Mouse (Mus musculus) common myeloid progenitor, adult 5-6 weeks (primary cell): ENCODE measurements around the gene Slc48a1. TPM values are rescaled to one million over a fixed set of nuclear protein-coding genes. Genes with fewer than 3 reads are reported as not detected.
A peak's percentile ranks its signal among the peaks of the same experiment; 100 is the strongest.

Experiments used
- ATAC-seq: replicated peaks from 2 replicates; pipeline ENCODE4 v1.8.0; 2016; ENCODE audit warnings: low read depth, mild to moderate bottlenecking, moderate TSS enrichment, inconsistent platforms; ENCODE audit not compliant: poor library complexity, severe bottlenecking
- total RNA-seq: library from RNA; stranded (forward); fragments of 200-1000, 187-1606 nt; gene quantifications from 2 replicates; pipeline ENCODE4 v1.2.3, GENCODE M21; 2017

The Slc48a1 gene
- 55.3 and 57.2 TPM in 2 replicates for total RNA-seq

DNA sequence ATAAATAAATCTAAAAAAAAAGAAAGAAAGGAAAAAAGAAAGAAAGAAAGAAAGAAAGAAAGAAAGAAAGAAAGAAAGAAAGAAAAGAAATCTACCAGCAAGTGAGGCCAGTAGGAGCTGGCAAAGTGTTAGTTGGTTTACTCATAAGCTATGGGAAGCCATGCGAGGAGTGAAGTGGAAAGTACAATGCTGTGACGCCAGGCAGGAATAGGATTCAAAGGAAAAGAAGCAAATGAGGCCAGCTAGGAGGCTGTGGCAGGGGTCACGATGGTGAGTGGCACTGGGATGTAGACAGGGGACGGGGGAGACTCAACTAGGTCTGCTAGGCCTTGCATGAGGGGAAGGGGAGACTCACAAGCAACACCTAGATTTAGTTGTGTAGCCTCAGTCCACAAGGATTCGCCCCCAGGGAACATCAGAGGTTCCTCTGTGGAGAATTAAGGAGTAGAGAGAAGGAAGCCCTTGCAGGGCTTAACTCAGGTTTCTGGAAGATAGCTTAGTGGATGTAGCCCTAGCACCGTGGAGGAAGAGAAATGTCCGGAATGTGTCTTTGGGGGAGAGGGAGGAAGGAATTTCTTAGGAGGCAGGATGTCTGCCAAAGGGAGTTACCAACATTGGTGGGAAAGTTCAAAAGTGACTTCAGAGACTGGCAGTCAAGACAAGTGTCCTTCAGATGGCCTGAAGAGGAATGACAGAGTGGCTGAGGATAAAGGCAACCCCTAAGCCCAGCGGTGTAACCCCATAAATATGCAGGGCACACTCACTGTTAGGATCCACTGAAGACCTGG, at the start of gene Slc48a1:
Slc48a1 (plus strand) TSS at position 210 of the 788 bp plus-strand sequence.
- ATAC-seq, result no peak

DNA sequence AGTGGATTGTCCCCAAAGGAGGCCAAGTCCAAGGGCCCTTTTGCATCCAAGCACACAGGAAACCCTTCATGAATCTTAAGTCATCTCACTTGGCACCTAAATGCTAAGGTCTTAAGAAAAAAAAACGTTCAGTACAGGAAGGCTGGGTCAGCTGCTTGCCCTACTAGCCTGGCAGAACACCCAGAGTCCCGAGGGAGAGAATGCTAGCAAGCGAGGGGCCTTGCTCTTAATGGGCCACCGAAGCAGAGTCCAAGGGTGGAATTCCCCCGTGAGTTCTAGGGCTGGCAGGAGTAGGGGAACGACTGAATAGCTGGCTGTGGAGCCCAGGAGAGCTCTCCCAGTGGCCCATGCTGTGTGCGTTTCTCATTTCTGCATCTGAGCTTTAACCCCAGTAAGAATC, 49.5 kb upstream of the Slc48a1 start:
- ATAC-seq, result no peak

DNA sequence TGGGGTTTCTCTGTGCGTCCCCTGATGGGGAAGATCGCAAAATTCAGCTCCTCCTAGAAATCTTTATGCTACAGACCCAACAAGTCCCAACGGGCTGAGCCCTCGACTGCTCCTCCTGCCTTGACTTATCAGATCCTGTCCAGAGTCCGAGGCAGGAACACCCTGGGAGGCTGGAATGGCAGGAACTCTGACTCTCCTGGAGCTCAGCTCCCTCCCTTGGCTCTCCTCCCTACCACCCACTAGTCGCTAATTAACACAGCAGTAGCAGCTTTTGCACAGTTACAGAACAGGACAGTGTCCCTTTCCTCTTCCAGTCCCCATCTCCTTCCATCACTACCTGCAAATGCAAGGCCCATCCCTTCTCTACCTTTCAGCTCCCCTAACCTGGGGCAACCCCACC, 48.0 kb upstream of the Slc48a1 start:
- no peak for ATAC-seq

DNA sequence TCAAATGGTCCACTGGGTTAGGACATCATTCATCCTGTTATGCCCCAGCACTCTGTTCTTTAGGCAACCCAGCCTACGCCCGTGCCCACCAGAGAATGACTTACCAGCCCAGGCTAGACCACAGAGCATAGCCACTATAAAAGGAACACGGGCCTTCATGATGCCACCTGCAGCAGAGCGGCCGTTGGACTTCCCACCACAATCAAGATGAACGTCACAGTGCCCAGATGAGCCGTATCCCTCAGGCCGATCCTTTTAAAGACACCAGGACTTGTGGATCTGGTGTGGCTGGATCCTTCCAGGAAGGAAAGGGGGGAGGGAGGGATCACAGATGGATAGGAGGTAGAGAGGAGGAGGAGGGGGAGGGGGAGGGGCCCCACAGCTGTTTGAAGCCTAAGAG, 47.2 kb upstream of the Slc48a1 start, which contains the start of gene Endou:
Endou (minus strand) TSS at position 229 of the 400 bp plus-strand sequence.
- ATAC-seq, result no peak

DNA sequence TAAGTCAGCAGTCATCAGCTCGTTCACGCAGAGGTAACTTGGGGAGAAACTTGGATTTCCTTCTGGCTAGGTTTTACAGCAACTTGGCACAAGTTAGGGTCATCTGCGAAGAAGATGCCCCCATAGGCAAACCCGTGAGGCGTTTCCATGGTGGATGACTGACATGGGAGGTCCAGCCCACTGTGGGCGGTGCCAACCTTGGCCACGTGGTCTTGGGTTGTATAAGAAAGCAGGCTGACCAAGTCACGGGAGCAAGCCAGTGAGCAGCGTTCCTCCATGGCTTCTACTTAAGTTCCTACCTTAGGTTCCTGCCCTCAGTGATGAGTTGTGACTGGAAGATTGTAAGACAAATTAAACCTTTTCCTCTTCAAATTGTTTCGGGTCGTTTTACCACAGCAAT, 46.3 kb upstream of the Slc48a1 start:
- no peak for ATAC-seq

DNA sequence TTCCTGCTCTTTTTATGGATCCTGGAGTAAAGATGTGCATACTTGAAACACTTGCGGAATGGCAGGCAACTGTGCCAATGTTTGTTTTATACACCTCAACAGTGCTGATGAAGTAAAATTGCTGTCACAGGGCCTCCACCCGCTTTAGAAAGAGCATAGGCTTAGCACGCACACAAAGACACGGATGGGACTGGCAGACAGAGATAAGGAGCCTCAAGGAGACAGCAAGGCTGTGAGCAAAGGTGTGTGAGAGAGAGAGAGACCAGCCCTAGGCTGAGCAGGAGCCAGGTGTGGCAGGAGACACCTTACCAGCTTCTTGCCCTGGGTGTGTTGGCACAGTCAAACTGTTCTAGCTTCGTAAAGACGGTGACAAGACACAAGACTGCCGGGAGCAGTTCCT, 39.4 kb upstream of the Slc48a1 start:
- ATAC-seq, result no peak; the same call in 1 of the 2 replicates

DNA sequence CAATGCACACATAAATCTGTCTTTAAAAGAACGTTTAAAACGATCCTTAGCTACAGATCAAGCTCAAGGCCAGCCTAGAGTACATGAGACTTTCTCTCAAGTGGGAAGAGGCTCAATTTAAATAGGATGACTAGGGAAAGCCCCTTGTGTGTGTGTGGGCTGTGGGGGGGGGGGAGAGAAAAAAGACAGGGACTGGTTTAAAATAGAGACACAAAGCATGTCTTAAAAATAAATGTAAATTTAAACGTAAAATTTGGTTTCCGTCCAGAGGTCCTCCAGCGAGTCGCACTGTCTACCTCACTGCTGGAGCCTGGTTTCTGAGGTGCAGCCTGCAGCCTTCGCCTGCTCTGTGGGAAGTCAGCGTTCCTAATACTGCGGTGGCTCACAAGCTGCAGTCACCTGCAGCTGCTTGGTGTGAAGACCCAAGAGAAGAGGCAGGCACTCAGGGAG, 38.0 kb upstream of the Slc48a1 start:
- no peak for ATAC-seq

DNA sequence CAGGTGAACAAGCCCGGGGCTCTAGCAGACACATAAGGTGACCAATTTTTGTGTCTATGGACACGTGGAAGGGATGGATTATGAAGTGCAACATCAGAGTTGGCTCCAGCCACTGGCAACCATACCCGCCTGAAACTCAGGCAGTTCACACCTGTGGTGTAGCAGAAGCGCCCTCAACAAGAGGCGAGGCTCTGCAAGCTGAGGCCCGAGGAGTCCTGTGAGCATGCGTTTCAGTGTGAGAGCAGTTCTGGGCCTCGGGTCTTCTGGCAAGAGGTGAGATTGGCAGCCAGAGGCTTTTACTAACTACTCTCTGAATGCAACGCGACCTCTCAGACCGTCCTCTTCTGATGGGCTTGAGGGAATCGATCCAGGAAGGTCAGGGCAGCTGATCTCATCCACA, 36.7 kb upstream of the Slc48a1 start:
- no peak for ATAC-seq

DNA sequence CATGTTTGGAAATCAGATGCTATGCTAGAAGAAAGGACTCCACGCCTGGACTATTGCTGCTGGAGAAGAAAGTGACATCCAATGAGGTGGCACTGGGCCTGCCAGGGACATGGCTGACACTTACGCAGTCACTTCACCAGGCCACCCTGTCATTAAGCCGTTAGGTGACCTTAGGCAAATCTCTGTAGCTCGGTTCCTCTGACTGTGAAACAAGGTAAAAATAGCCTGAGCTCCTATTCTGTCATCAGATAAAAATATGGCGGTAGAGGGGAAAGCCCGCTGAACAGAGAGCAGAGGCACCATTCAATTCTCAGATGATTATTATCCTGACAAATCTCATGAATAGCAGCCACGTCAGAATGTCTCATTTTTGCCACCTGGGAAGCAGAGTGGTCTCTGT, 36.2 kb upstream of the Slc48a1 start:
- ATAC-seq, result no peak

DNA sequence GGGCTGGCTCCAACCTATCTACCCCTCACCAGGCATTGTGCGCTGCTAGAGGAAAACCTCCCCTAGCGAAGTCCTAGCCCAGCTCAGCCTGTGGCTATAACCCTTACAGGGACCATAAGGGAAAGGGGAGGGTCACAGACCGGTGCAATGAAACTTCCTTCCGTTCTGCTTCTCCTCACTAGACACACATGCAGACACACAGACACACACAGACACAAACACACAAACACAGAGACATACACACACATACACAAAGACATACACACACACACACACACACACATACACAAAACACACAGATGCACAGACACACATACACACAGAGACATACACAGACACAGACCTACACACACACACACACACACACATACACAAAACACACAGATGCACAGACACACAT, 35.7 kb upstream of the Slc48a1 start:
- 0 out of 2 replicates have a peak, but pooled peaks have one; percentile 23 for ATAC-seq

DNA sequence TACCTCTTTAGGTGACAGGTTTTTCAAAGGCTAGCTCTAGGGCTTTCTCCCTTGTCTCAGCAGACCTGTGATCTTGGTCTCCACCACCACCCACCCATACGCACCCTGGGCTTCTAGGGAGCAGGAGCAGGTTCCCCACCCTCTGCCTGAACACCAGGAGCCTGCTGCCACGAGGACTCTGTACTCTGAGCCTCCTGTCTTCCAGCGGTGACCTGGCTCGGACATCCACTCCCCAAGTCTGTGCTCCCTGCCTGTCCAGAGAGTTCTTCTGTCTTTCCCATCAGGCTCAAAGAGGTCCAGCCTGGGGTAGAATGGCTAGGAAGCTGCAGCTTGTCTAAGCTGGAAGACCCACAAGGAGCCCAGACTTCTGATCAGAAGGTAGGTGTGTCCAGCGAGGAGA, 35.1 kb upstream of the Slc48a1 start:
- no peak for ATAC-seq

DNA sequence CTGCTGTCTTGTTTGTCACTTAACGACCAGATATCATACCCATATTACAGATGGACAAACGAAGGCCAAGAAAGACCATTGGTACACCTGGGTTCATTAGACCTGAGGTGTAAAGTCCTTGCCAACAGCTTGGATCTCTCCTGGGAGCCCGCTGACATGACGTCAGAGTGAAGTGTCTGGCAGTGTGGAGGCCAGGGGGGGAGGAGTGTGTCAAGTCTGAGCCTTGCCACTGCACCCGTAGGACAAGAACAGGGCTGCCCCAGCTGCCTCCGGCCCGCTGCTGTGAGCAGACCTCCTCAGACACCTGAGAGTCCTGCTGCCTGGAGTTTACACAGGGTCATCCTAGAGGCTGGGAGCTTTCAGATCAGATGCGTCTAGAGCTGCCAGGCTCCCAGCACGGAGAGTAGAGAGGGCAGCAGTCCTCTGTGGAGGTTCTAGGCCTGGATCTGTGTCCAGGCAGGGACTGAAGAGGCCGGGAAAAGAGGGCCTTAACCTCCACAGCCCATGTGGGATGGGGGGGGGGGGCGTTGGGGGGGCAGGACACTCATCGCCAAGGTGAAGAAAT, 34.3 kb upstream of the Slc48a1 start:
- ATAC-seq, result no peak

DNA sequence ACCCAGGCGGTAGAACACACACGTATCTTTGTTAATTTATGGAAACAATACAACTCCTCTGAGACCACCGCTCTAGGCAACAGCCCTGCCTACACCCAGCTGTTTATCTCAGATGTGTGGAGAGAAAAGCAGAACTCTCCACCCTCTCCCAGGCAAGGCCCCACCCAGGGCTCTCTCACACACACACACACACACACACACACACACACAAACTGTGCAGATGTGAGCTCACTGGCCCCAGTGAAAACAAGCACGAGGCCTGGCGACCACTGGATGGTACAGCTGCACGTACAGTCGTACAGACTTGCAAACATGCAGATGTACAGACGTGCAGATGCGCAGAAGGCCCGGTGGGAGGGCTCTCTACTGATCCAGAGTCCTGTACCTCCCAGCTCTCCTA, 33.4 kb upstream of the Slc48a1 start:
- ATAC-seq, result peak; percentile 65

DNA sequence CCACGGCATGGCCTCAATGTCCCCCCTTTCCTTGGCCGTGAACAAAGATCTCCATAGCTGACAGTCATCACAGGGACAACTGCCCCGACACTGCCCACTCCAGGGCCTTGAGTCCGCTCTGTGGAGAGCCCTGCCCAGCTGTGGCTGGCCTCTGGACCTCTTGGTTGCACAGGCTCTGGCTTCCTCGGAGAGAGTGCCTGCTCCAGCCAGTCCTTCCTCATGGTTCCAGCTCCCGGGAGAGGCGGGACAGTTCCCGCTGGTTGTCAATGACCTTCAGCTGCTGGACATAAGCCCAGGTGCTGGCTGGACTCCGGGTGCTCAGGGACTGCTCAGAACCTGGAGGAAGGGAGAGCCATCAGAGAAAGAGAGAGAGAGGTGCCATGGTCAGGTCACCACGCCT, 33.0 kb upstream of the Slc48a1 start:
- ATAC-seq, result no peak

DNA sequence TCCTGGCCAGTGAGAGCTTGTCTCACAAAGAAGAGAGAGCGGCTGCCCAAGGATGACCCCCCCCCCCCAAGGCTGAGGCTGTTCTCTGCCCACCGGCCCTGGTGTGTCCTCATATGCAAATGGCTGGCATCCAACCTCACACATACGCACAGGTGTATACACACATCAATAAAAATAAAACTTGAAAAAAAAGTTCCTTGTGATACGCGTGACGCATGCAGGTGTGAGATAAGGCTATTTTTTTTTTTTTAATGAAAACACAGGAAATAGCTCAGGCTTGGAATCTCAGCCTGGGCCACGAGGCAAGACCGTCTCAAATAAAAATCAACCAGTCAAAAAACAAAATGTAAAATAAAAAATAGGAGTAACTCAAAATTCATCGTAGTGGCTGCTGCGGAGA, 32.0 kb upstream of the Slc48a1 start:
- no peak for ATAC-seq

DNA sequence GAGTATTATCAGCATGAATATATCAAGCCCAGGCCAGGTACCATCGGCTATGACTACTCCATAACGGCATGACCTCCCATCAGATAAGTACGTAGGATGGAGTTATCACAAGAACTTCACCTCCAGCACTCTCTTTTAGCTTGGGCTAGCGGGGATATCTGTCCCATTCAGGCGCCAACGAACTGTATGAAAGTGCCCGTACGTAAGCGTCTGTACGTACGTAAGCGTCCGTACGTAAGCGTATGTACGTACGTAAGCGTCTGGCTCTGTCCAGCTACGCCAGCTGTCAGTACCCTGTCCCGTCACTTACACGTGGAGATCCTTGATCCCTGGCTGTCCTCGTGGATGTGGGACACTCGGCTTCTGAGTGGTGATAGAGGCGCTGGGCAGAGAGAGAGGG, 31.6 kb upstream of the Slc48a1 start:
- no peak for ATAC-seq

DNA sequence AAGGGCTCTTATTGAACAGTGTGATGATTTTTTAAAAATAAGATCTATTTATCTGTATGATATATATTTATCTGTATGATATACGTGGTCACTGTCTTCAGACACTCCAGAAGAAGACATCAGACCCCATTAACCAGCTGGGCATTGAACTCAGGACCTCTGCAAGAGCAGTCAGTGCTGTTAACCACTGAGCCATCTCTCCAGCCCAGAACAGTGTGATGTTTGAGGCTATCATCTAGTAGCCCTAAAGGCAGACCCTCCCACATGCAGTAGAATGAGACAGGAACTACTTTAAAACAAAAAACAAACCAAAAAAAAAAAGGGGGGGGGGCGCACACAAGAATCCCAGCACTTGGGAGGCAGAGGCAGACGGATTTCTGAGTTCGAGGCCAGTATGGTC, 30.8 kb upstream of the Slc48a1 start:
- no peak for ATAC-seq

DNA sequence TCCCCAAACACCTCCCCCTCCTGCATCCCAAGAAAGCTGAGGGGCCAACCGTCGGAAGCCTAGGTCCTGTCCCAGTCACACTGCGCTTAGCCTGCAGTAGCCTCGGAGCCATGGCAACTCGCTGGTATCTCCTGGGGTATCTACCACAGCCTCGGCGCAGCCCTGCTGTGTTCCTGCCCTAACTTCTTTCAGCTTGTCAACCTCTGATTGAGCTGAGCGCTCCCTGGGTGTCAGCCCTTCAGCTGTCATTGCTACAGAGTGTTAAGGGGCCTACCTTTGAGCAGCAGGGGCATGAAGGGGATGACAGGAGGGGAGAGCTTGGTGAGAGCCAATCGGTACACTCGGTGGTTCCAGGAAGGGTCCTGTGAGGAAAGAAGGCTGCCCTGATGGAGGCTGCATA, 30.0 kb upstream of the Slc48a1 start:
- ATAC-seq, result peak; percentile 60

DNA sequence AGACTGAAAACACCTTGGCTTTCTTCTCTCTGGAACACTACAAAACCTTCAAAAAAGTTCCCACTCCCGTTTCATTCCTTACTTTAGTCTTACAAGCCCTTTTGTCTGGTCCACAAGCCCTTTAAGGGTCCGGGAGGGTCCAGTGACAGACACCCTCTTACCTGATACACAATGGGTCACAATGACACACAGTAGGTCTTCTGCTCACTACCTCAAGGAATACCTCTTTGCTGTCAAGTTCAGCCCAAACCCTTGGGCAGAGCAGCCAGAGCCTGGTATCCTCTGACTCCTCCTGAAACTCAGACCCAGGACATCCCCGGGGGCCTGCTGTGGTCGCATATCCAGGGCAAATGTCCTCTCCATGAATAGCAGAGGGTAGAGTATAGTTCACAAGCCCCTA, 29.4 kb upstream of the Slc48a1 start:
- ATAC-seq, result no peak

DNA sequence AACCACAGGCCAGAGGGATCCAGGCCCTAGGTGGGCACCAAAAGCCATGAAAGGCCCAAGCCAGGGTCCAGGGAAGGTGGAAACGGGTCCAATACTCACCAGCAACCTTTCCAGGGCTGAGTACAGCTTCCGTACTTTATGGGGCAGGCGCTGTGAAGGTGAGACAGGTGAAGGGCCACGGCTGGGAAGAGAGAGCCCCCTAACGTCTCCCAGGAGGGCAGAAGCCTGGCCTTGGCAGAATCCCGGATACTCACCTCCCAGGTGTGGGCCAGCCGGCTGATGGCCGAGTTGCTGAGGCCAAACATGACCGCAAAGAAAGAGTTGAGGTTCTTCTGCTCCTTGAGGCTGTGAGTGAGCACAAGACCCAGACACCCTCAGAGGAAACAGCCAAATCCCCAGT, 28.9 kb upstream of the Slc48a1 start:
- ATAC-seq, result no peak

DNA sequence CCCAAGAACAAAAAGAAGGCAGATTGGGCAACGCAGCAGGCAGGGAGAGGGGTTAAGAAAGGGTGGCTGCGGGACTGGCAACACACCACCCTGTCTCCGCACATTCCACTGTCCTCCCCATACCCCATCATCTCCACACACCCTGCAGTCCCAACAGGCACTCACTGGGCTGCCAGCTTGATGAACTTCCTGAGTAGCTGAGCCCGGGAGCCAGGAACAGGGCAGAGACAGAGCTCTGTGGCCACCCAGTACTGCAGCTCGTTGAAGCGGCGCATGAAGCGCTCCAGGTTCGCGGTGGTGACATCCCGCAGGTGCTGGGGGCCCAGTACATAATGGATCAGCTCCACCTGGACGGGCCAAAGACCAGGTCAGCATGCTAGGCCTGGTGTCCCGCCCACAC, 28.5 kb upstream of the Slc48a1 start:
- ATAC-seq, result no peak

DNA sequence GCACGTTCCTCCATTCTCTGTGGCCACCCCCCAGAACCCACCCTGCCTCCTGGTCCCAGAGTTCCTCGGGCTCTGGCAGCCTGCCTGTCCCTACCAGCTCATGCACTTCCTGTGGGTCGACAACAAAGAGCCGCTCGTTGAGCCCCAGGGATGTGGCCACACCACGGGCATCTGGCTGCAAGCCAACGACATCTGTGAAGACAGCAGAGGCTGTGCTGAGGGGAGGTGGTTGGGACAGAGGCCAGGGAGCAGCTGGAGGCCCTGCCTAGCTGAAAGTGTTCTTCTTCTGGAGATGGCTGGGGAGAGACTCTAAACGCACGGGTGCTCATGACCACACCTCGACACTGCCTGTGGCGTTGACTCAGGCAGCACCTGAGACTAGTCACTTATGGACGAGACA, 27.6 kb upstream of the Slc48a1 start:
- ATAC-seq, result peak; percentile 82
